Mouse (Mus musculus): ENCODE measurements around the gene Smdt1.

DNA sequence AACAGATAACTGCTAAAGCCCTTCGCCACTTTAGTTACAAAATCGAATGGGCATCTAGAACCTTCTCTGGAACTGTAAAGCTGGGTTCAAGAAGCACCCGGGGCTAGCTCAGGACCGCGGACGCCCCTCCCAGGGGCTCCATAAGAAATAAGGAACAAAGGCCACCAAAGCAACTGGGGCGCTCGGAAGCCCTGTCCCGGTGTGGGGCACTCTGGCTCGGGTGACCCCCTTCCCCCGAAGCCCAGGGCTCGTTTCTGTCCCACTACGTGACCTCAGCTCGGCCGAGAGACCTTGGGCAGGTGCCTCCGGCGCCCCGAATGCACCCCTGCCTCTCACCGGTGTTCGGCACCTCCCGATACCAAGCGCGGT is 15.0 kb downstream of the Smdt1 start:
- TF ChIP-seq SIN3A (IDR thresholded peaks at IDR 0.05; ENCODE audit: low read length) (no peak), NELFE (IDR thresholded peaks at IDR 0.05; ENCODE audit: low read depth, low read length) (no peak), TAL1 (IDR thresholded peaks at IDR 0.05; ENCODE audit: low read length) (no peak), CTCF (IDR thresholded peaks at IDR 0.05 in 2 of 3, conservative IDR thresholded peaks at IDR 0.05 in 1 of 3; ENCODE audit: control insufficient read depth in 1 of 3, insufficient read depth in 1 of 3, low read depth in 2 of 3, low read length in 3 of 3, poor library complexity in 1 of 3, severe bottlenecking in 1 of 3) (no peak), POLR2AphosphoS2 (IDR thresholded peaks at IDR 0.05; ENCODE audit: low read length) (no peak), POLR2A (IDR thresholded peaks at IDR 0.05; ENCODE audit: control insufficient read depth in 1 of 2, insufficient read depth in 1 of 2, low read depth in 1 of 2, low read length in 2 of 2, poor library complexity in 1 of 2) (no peak), ZNF384 (IDR thresholded peaks at IDR 0.05; ENCODE audit: low read depth, low read length) (no peak), MYC (IDR thresholded peaks at IDR 0.05; ENCODE audit: low read depth, low read length) (no peak), TCF12 (IDR thresholded peaks at IDR 0.05; ENCODE audit: low read depth, low read length) (no peak), RCOR1 (IDR thresholded peaks at IDR 0.05; ENCODE audit: low read depth, low read length) (no peak), GABPA (IDR thresholded peaks at IDR 0.05; ENCODE audit: low read depth, low read length) (no peak), HCFC1 (IDR thresholded peaks at IDR 0.05; ENCODE audit: low read depth, low read length) (no peak), CHD2 (IDR thresholded peaks at IDR 0.05; ENCODE audit: low read length) (no peak)
